Mouse (Mus musculus) stomach, postnatal 0 days (tissue): Measurements from ENCODE around the gene Dyrk1a. TPM values are rescaled to one million over a fixed set of nuclear protein-coding genes. Genes with fewer than 3 reads are reported as not detected.

Source experiments
- ATAC-seq: fragments of 200-750 bp; cut with Nextera tagmentation; 2 replicates; pipeline ENCODE4 v1.8.0; 2017; ENCODE audit not compliant: low FRiP score, low TSS enrichment
- DNase-seq: peaks from one replicate; pipeline ENCODE4 v3.0.0-alpha.2; 2016; ENCODE audit warnings: low spot score
- H3K27ac ChIP-seq: fragments of 300-500 bp; sonication (generic); replicated peaks from 2 replicates; pipeline ENCODE4 v1.5.1; 2014; ENCODE audit warnings: mild to moderate bottlenecking, control low read depth
- H3K27me3 ChIP-seq: fragments of 300-500 bp; sonication (generic); 2 replicates; pipeline ENCODE4 v1.6.1; 2014; ENCODE audit warnings: low read length; ENCODE audit not compliant: control insufficient read depth, insufficient read depth
- H3K36me3 ChIP-seq: fragments of 300-500 bp; sonication (generic); 2 replicates; pipeline ENCODE4 v1.6.1; 2014; ENCODE audit warnings: low read length, mixed read lengths; ENCODE audit not compliant: control insufficient read depth, insufficient read depth
- H3K4me1 ChIP-seq: fragments of 300-500 bp; sonication (generic); replicated peaks from 2 replicates; pipeline ENCODE4 v1.6.1; 2014; ENCODE audit warnings: antibody characterized with exemption; ENCODE audit not compliant: control insufficient read depth, insufficient read depth
- H3K4me2 ChIP-seq: fragments of 300-500 bp; sonication (generic); replicated peaks from 2 replicates; pipeline ENCODE4 v1.6.1; 2014; ENCODE audit warnings: low read depth, mild to moderate bottlenecking, control low read depth, moderate library complexity
- H3K4me3 ChIP-seq: fragments of 300-500 bp; sonication (generic); 2 replicates; pipeline ENCODE4 v1.5.1; 2014; ENCODE audit warnings: low read depth, low read length, control low read depth
- H3K9ac ChIP-seq: fragments of 300-500 bp; sonication (generic); 2 replicates; pipeline ENCODE4 v1.6.1; 2014; ENCODE audit warnings: mild to moderate bottlenecking, low read length, control low read depth, mixed read lengths
- H3K9me3 ChIP-seq: fragments of 300-500 bp; sonication (generic); 2 replicates; pipeline ENCODE4 v1.6.1; 2016; ENCODE audit warnings: low read length; ENCODE audit not compliant: control insufficient read depth
- CTCF ChIP-seq: IDR thresholded peaks from 2 replicates; pipeline ENCODE4 v1.5.1; 2016; ENCODE audit warnings: antibody characterized with exemption, low read depth, mild to moderate bottlenecking, moderate library complexity
- EP300 ChIP-seq: optimal IDR thresholded peaks from 2 replicates; pipeline ENCODE3; 2016; ENCODE audit warnings: antibody characterized with exemption
- WGBS: fragments of 180-500 bp; shearing (Covaris S2); extraction: QIAGEN DNeasy Blood & Tissue Kit; methylation state at CpG from one replicate; pipeline ENCODE4 v1.1.7; 2014; 5-methylcytosine and 5-hydroxymethylcytosine counted together
- polyA plus RNA-seq: library from polyadenylated mRNA; unstranded; fragments of >200 nt; fragmentation: Nextera tagmentation; extraction: Ambion mirVana; gene quantifications from 2 replicates; pipeline ENCODE4 v1.2.1, GENCODE M21; 2015

Dyrk1a gene
- polyA plus RNA-seq, 1 experiment from 2014 or later = 4.6 TPM

DNA sequence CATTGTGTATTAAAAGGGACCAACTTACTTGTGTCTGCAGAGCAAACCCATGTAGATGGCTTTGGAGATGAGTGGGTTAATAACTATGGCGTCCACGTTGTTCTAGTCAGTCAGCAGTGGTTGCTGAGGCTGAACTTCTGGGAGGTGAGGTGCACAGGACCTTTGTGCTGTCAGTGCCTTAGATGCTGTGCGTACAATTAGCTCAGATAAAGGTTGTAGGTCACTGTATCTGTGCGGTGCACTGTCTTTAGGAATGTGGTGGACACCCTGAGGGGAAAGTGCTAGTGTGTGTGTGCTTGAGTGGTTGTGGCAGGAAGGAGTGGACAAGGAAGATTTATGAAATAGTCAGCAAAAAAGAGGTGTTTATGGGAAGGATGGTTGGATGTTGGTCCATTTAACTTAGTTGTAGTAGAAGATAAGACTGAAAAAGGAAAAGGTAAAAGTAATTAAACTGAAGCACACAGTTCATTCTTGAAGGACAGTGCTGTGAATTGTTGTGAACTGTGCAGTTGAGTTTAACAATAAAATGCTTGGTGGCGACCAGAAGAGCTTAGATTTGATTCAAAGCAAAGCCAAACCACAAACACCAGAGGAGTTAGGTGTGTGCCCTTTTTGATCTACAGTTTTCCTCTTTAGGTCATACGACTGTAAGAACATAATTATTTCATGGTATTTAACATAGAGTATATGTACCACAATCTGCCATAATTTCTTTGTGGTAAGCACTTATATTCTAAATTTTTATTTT, 30.3 kb downstream of the Dyrk1a start:
- no peak overlapping the region for H3K9ac ChIP-seq
- no peaks in the 10 kb centered on the region for H3K36me3 ChIP-seq
- ATAC-seq (no peak), DNase-seq (no peak)
- WGBS = 25% methylated on average over 6 of the region's 6 CpGs
- H3K4me2 ChIP-seq = no peak overlapping the region
- H3K4me3 ChIP-seq = no peak overlapping the region
- H3K27me3 ChIP-seq = no peaks in the 10 kb centered on the region
- no peaks in the 10 kb centered on the region for H3K9me3 ChIP-seq
- no peak overlapping the region for H3K27ac ChIP-seq
- H3K4me1 ChIP-seq = peaks cover 15% of the 10 kb centered on the region
- no peak for TF ChIP-seq CTCF
- no peak for TF ChIP-seq EP300

DNA sequence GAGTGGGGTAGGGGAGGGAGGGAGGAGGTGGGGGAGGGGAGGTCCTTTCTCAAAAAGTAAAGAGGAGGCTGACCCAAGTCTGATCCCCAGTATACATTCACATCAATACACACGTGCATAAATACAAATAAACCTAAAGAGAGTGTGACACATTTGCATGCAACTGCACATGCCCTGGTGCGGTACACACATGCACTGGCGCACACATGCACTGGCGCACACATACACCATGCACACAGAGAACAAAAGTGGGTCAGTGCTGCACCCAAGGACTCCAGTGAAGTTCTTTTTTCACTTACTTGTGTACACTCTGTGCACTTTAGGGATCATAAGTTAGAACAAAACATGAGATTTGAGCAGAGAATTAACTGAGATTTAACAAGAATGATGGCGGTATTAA, 31.3 kb downstream of the Dyrk1a start:
- no peak overlapping the region for H3K4me2 ChIP-seq
- ATAC-seq = no peak
- H3K9ac ChIP-seq = no peak overlapping the region
- WGBS = 59% methylated on average over 5 of the region's 5 CpGs
- no peaks in the 10 kb centered on the region for H3K27me3 ChIP-seq
- TF ChIP-seq CTCF = no peak
- no peak for TF ChIP-seq EP300
- H3K27ac ChIP-seq = peak overlapping the region; percentile 63
- H3K36me3 ChIP-seq = no peaks in the 10 kb centered on the region
- no peak for DNase-seq
- H3K4me1 ChIP-seq = peaks cover 15% of the 10 kb centered on the region
- H3K9me3 ChIP-seq = no peaks in the 10 kb centered on the region
- H3K4me3 ChIP-seq = no peak overlapping the region

DNA sequence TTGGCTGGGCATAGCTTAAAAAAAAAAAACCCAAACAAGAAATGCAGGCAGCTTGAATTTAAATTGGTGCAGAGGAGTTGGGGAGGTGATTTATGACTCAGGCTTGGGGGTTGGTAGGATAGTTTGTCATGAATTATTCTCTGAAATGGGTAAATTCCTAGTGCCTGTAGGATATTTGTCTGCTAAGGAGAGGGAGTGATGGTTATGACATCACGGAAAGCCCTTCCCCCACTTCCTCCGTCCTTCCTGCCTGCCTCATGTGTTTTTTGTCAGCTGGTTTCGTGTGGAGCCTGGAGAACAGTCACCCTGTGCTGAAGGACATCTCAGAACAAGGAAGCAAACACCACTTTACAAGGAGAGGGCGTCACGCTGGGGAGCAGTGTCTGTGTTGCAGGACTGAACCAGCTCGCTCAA, 31.7 kb downstream of the Dyrk1a start:
- H3K9ac ChIP-seq = no peak overlapping the region
- peak overlapping the region; percentile 63 for H3K27ac ChIP-seq
- TF ChIP-seq EP300 (no peak), CTCF (no peak)
- H3K9me3 ChIP-seq = no peaks in the 10 kb centered on the region
- H3K4me2 ChIP-seq = no peak overlapping the region
- H3K4me1 ChIP-seq = peaks cover 15% of the 10 kb centered on the region
- 4% methylated on average over 6 of the region's 6 CpGs for WGBS
- no peak overlapping the region for H3K4me3 ChIP-seq
- ATAC-seq (peak; percentile 94), DNase-seq (peak; percentile 72)
- no peaks in the 10 kb centered on the region for H3K36me3 ChIP-seq
- no peaks in the 10 kb centered on the region for H3K27me3 ChIP-seq

DNA sequence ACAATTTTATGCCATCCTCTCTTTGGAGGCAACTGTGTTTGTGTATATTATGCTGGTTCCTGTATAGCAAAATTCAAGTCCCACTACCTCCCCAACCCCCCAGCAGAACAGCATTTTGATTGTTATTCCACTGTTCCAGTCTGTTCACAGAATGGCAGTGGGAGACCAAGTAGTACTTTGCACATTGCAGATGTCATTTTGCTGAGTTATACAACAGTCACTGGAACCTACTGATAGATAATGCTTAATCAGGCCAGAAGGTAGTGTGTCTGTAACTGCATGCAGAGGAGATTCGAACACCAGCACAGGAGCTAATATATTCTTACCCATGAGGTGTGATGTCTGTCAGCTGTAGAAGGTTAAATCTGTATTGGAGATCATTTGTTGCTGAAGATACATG, 32.4 kb downstream of the Dyrk1a start:
- H3K36me3 ChIP-seq = no peaks in the 10 kb centered on the region
- no peak overlapping the region for H3K4me3 ChIP-seq
- no peaks in the 10 kb centered on the region for H3K27me3 ChIP-seq
- peak overlapping the region; percentile 63; the same call in 1 of the 2 replicates for H3K27ac ChIP-seq
- no peak for TF ChIP-seq EP300
- TF ChIP-seq CTCF = no peak
- ATAC-seq (no peak), DNase-seq (no peak)
- 89% methylated on average over 1 of the region's 1 CpGs for WGBS
- no peak overlapping the region for H3K4me2 ChIP-seq
- peaks cover 15% of the 10 kb centered on the region for H3K4me1 ChIP-seq
- no peak overlapping the region for H3K9ac ChIP-seq
- H3K9me3 ChIP-seq = no peaks in the 10 kb centered on the region

DNA sequence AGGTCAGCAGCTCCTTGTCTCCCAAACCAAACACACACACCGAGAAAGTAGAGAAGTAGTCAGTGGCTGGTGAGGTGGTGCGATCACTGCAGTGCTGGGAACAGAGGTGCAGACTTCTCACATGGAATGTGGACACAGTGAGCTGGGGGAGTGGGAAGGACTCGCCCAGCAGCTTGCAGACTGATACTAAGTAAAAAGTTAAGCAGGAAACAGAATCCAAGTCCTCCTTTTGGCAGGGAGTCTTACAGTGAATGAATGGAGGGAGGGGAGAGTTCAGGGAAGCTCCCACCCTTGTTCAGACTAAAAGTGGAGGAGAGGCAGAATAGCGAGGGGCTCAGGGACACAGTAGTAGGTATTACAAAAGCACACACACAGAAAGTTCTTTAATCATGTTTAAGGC, 32.9 kb downstream of the Dyrk1a start:
- Histone ChIP-seq H3K4me2 (no peak overlapping the region), H3K4me3 (no peak overlapping the region), H3K4me1 (peaks cover 17% of the 10 kb centered on the region), H3K36me3 (no peaks in the 10 kb centered on the region), H3K9me3 (no peaks in the 10 kb centered on the region), H3K27me3 (no peaks in the 10 kb centered on the region), H3K9ac (no peak overlapping the region), H3K27ac (peak overlapping the region; percentile 63; the same call in 1 of the 2 replicates)
- no peak for TF ChIP-seq EP300
- no peak for TF ChIP-seq CTCF
- ATAC-seq (no peak), DNase-seq (no peak)
- WGBS = 36% methylated on average over 4 of the region's 4 CpGs

DNA sequence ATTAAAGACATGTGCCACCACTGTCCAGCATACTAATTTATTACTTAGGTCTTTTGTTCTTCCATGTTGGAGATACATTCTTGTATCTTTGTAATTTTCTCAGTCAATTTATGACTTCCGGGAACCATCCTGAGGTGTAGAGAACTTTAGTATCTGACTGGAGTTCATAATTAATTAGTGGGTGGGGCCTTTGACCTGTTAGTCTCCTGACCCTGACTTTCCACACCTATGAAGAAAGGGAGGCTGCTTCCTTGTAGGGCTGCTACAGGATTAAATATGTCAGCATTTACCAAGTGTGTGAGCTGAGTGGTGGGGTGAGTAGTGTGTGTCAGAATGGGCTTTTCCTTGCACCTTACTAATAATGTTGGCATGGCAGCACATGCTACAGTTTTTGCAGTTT, 36.4 kb downstream of the Dyrk1a start:
- H3K4me3 ChIP-seq = no peak overlapping the region
- H3K9me3 ChIP-seq = no peaks in the 10 kb centered on the region
- no peak for DNase-seq
- H3K36me3 ChIP-seq = no peaks in the 10 kb centered on the region
- no peak overlapping the region for H3K27ac ChIP-seq
- H3K4me2 ChIP-seq = no peak overlapping the region
- no peak overlapping the region for H3K9ac ChIP-seq
- H3K4me1 ChIP-seq = peaks cover 11% of the 10 kb centered on the region
- 70% methylated on average over 1 of the region's 1 CpGs for WGBS
- H3K27me3 ChIP-seq = no peaks in the 10 kb centered on the region
- TF ChIP-seq CTCF (no peak), EP300 (no peak)
- 0 out of 2 replicates have a peak, but pooled peaks have one; percentile 57 for ATAC-seq
